Mouse (Mus musculus) kidney, adult 2 months (tissue): ENCODE data around the gene Slc2a13.
A peak's percentile ranks its signal among the peaks of the same experiment; 100 is the strongest.

Experiments
- CTCF ChIP-seq: fragments of 200-500 bp; conservative IDR thresholded peaks from 2 replicates; pipeline ENCODE4 v1.5.1; 2011; ENCODE audit warnings: low read depth, mild to moderate bottlenecking, control low read depth, low read length, moderate library complexity, mixed read lengths; ENCODE audit not compliant: insufficient read depth, insufficient read length
- POLR2A ChIP-seq: fragments of 200-500 bp; IDR thresholded peaks from one replicate; pipeline ENCODE4 v1.6.1; 2011; ENCODE audit warnings: low read depth, low read length, control low read depth

DNA sequence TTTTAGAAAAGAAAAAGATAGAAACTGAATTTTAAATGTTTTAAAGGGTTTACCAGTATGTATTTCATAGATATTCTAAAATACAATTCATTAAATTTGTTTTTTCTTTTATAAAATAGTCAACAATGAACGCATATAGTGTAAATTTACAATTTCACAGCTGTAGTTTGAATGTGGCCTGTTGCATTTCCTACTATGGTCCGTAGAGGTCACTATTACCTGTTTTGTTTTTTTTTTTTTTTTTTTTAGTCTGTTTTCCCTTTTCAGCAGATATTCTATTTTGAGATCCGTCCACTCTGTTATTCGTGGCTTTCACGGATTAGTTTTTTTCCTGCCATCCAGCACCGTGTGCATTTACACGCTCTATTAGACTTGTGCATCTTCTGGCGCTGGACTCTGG is 320.1 kb downstream of the Slc2a13 start:
- TF ChIP-seq CTCF: 0 out of 2 replicates have a peak, but pooled peaks have one; percentile 5
- TF ChIP-seq POLR2A: no peak
